Mouse (Mus musculus) liver, postnatal 0 days (tissue): ENCODE data around the gene Vps13c. TPM values are rescaled to one million over a fixed set of nuclear protein-coding genes. Genes with fewer than 3 reads are reported as not detected.

ENCODE experiments used
- ATAC-seq: fragments of 200-750 bp; cut with Nextera tagmentation; 2 replicates; pipeline ENCODE4 v1.8.0; 2017; ENCODE audit warnings: mild to moderate bottlenecking, moderate library complexity
- DNase-seq: peaks from one replicate; pipeline ENCODE4 v3.0.0-alpha.2; 2016
- H3K27ac ChIP-seq: fragments of 300-500 bp; sonication (generic); 2 replicates; pipeline ENCODE4 v1.5.1; 2014; ENCODE audit warnings: antibody characterized with exemption, moderate library complexity, mild to moderate bottlenecking, low read depth
- H3K27me3 ChIP-seq: fragments of 300-500 bp; sonication (generic); 2 replicates; pipeline ENCODE4 v1.6.1; 2014; ENCODE audit warnings: low read length, control low read depth, mixed read lengths; ENCODE audit not compliant: insufficient read depth
- H3K36me3 ChIP-seq: fragments of 300-500 bp; sonication (generic); replicated peaks from 2 replicates; pipeline ENCODE4 v1.6.1; 2014; ENCODE audit warnings: mild to moderate bottlenecking, control low read depth, low read length, moderate library complexity, mixed read lengths; ENCODE audit not compliant: insufficient read depth
- H3K4me1 ChIP-seq: fragments of 300-500 bp; sonication (generic); 2 replicates; pipeline ENCODE4 v1.6.1; 2014; ENCODE audit warnings: antibody characterized with exemption, mild to moderate bottlenecking, control low read depth; ENCODE audit not compliant: insufficient read depth
- H3K4me2 ChIP-seq: fragments of 300-500 bp; sonication (generic); 2 replicates; pipeline ENCODE4 v1.6.1; 2014; ENCODE audit warnings: low read depth, mild to moderate bottlenecking, low read length, moderate library complexity, mixed read lengths
- H3K4me3 ChIP-seq: fragments of 300-500 bp; sonication (generic); 2 replicates; pipeline ENCODE4 v1.5.1; 2014; ENCODE audit warnings: low read depth, low read length
- H3K9ac ChIP-seq: fragments of 300-500 bp; sonication (generic); replicated peaks from 2 replicates; pipeline ENCODE4 v1.6.1; 2014; ENCODE audit warnings: mild to moderate bottlenecking, moderate library complexity
- H3K9me3 ChIP-seq: fragments of 300-500 bp; sonication (generic); 2 replicates; pipeline ENCODE4 v1.6.1; 2016; ENCODE audit warnings: mild to moderate bottlenecking, control low read depth, low read length, mixed read lengths
- CTCF ChIP-seq: sonication (generic); IDR thresholded peaks from 2 replicates; pipeline ENCODE4 v1.5.1; 2016; ENCODE audit warnings: antibody characterized with exemption, low read depth
- EP300 ChIP-seq: IDR thresholded peaks from 2 replicates; pipeline ENCODE4 v1.6.1; 2016; ENCODE audit warnings: antibody characterized with exemption, low read depth, mild to moderate bottlenecking
- WGBS: fragments of 180-500 bp; shearing (Covaris S2); extraction: QIAGEN DNeasy Blood & Tissue Kit; methylation state at CpG from one replicate; pipeline ENCODE4 v1.1.7; 2014; ENCODE audit not compliant: insufficient replicate concordance; 5-methylcytosine and 5-hydroxymethylcytosine counted together
- polyA plus RNA-seq: library from polyadenylated mRNA; unstranded; fragments of >200 nt; fragmentation: Nextera tagmentation; extraction: Ambion mirVana; gene quantifications from 2 replicates; pipeline ENCODE4 v1.2.1, GENCODE M21; 2015

Gene Vps13c
- polyA plus RNA-seq, 1 experiment from 2014 or later, result 3.4 TPM

GRCm38 (mm10) chr9:67842797-67843196 lies 2.6 kb downstream of the Vps13c start:
- Histone ChIP-seq H3K27ac (peak overlapping the region; percentile 58; the same call in 1 of the 2 replicates), H3K4me2 (peak overlapping the region; percentile 86), H3K9ac (no peak overlapping the region), H3K4me1 (peaks cover 52% of the 10 kb centered on the region), H3K4me3 (no peak overlapping the region), H3K27me3 (no peaks in the 10 kb centered on the region), H3K36me3 (no peaks in the 10 kb centered on the region), H3K9me3 (no peaks in the 10 kb centered on the region)
- ATAC-seq (no peak), DNase-seq (no peak)
- TF ChIP-seq EP300 (no peak), CTCF (no peak)
- WGBS, result 15% methylated on average over 5 of the region's 5 CpGs

GRCm38 (mm10) chr9:67845012-67845411 lies 4.8 kb downstream of the Vps13c start:
- Histone ChIP-seq H3K9ac (no peak overlapping the region), H3K27me3 (no peaks in the 10 kb centered on the region), H3K9me3 (no peaks in the 10 kb centered on the region), H3K4me2 (peak overlapping the region; percentile 37; the same call in 1 of the 2 replicates), H3K4me3 (no peak overlapping the region), H3K36me3 (no peaks in the 10 kb centered on the region), H3K4me1 (peaks cover 54% of the 10 kb centered on the region), H3K27ac (peak overlapping the region; percentile 53; the same call in 1 of the 2 replicates)
- ATAC-seq, result no peak
- DNase-seq, result no peak
- TF ChIP-seq EP300 (peak; percentile 62; the same call in 1 of the 2 replicates), CTCF (no peak)
- WGBS, result 42% methylated on average over 4 of the region's 4 CpGs

GRCm38 (mm10) chr9:67845648-67846047 lies 5.5 kb downstream of the Vps13c start:
- Histone ChIP-seq H3K36me3 (no peaks in the 10 kb centered on the region), H3K27ac (peak overlapping the region; percentile 16), H3K4me3 (no peak overlapping the region), H3K4me2 (0 out of 2 replicates have a peak overlapping the region, but pooled peaks have one; percentile 5), H3K9ac (no peak overlapping the region), H3K9me3 (no peaks in the 10 kb centered on the region), H3K4me1 (peaks cover 55% of the 10 kb centered on the region), H3K27me3 (no peaks in the 10 kb centered on the region)
- ATAC-seq, result no peak
- no peak for DNase-seq
- TF ChIP-seq CTCF, result no peak
- no peak for TF ChIP-seq EP300
- WGBS, result 47% methylated on average over 5 of the region's 5 CpGs

- TF ChIP-seq CTCF (no peak), EP300 (no peak)
- no peak overlapping the region for H3K4me2 ChIP-seq
- no peak overlapping the region for H3K4me3 ChIP-seq
- no peaks in the 10 kb centered on the region for H3K9me3 ChIP-seq
- no peak overlapping the region; the same call in 1 of the 2 replicates for H3K27ac ChIP-seq
- H3K9ac ChIP-seq, result no peak overlapping the region
- ATAC-seq (no peak), DNase-seq (no peak)
- H3K27me3 ChIP-seq, result no peaks in the 10 kb centered on the region
- 80% methylated on average over 2 of the region's 2 CpGs for WGBS
- no peaks in the 10 kb centered on the region for H3K36me3 ChIP-seq
- peaks cover 55% of the 10 kb centered on the region for H3K4me1 ChIP-seq
Measured at GRCm38 (mm10) chr9:67846089-67846488, 5.9 kb downstream of the Vps13c start.

- DNase-seq, result no peak
- H3K27ac ChIP-seq, result peak overlapping the region; percentile 22; the same call in 1 of the 2 replicates
- no peaks in the 10 kb centered on the region for H3K9me3 ChIP-seq
- peaks cover 45% of the 10 kb centered on the region for H3K4me1 ChIP-seq
- H3K4me2 ChIP-seq, result no peak overlapping the region
- H3K4me3 ChIP-seq, result no peak overlapping the region
- no peaks in the 10 kb centered on the region for H3K27me3 ChIP-seq
- ATAC-seq, result no peak
- TF ChIP-seq EP300, result no peak
- TF ChIP-seq CTCF, result no peak
- no peaks in the 10 kb centered on the region for H3K36me3 ChIP-seq
- 86% methylated on average over 3 of the region's 3 CpGs for WGBS
- no peak overlapping the region for H3K9ac ChIP-seq
Measured at GRCm38 (mm10) chr9:67847606-67848005, 7.4 kb downstream of the Vps13c start.

GRCm38 (mm10) chr9:67849397-67849796 lies 9.2 kb downstream of the Vps13c start:
- H3K9me3 ChIP-seq, result no peaks in the 10 kb centered on the region
- 80% methylated on average over 12 of the region's 12 CpGs for WGBS
- peaks cover 33% of the 10 kb centered on the region for H3K4me1 ChIP-seq
- no peak overlapping the region for H3K9ac ChIP-seq
- DNase-seq (no peak), ATAC-seq (no peak)
- H3K27me3 ChIP-seq, result no peaks in the 10 kb centered on the region
- no peak overlapping the region for H3K27ac ChIP-seq
- H3K36me3 ChIP-seq, result peaks cover 10% of the 10 kb centered on the region
- no peak overlapping the region for H3K4me2 ChIP-seq
- TF ChIP-seq EP300, result no peak
- H3K4me3 ChIP-seq, result no peak overlapping the region

- no peak overlapping the region for H3K4me3 ChIP-seq
- no peaks in the 10 kb centered on the region for H3K9me3 ChIP-seq
- TF ChIP-seq CTCF, result no peak
- no peak for TF ChIP-seq EP300
- no peak overlapping the region for H3K27ac ChIP-seq
- H3K4me1 ChIP-seq, result peaks cover 28% of the 10 kb centered on the region
- DNase-seq (no peak), ATAC-seq (no peak)
- H3K4me2 ChIP-seq, result no peak overlapping the region
- H3K9ac ChIP-seq, result no peak overlapping the region
- H3K27me3 ChIP-seq, result no peaks in the 10 kb centered on the region
- H3K36me3 ChIP-seq, result peaks cover 12% of the 10 kb centered on the region
- WGBS, result 89% methylated on average over 3 of the region's 3 CpGs
Measured at GRCm38 (mm10) chr9:67849846-67850245, 9.7 kb downstream of the Vps13c start.
